Mouse (Mus musculus) heart, embryonic 14.5 days (tissue): ENCODE measurements around the gene Mtif2. TPM values are rescaled to one million over a fixed set of nuclear protein-coding genes. Genes with fewer than 3 reads are reported as not detected.

Experiments
- ATAC-seq: fragments of 200-750 bp; cut with Nextera tagmentation; 2 replicates; pipeline ENCODE4 v1.8.0; 2017; ENCODE audit warnings: low read depth, moderate TSS enrichment; ENCODE audit not compliant: insufficient number of reproducible peaks, insufficient read depth, low FRiP score
- H3K27ac ChIP-seq, 2 experiments: fragments of 200-500 bp in 1 of 2; fragments of 300-500 bp in 1 of 2; sonication (generic) in 1 of 2; replicated peaks in 1 of 2; 2 replicates each; pipeline ENCODE4 v1.5.1; 2012 to 2014; ENCODE audit warnings: low read depth in 2 of 2, low read length in 2 of 2, control low read depth in 1 of 2, mild to moderate bottlenecking in 1 of 2, mixed read lengths in 1 of 2; ENCODE audit not compliant: control insufficient read depth in 1 of 2, insufficient read depth in 1 of 2
- H3K27me3 ChIP-seq: fragments of 300-500 bp; sonication (generic); 2 replicates; pipeline ENCODE4 v1.6.1; 2014; ENCODE audit warnings: mild to moderate bottlenecking, low read length, control low read depth; ENCODE audit not compliant: control insufficient read depth, insufficient read depth
- H3K36me3 ChIP-seq: fragments of 300-500 bp; sonication (generic); 2 replicates; pipeline ENCODE4 v1.6.1; 2014; ENCODE audit warnings: mild to moderate bottlenecking, control low read depth, low read length, mixed read lengths; ENCODE audit not compliant: control insufficient read depth, insufficient read depth
- H3K4me1 ChIP-seq, 2 experiments: fragments of 200-500 bp in 1 of 2; fragments of 300-500 bp in 1 of 2; sonication (generic) in 1 of 2; 2 replicates each; pipeline ENCODE4 v1.6.1; 2012 to 2014; ENCODE audit warnings: low read length in 2 of 2, control low read depth in 1 of 2, mixed read lengths in 1 of 2; ENCODE audit not compliant: control insufficient read depth in 2 of 2, insufficient read depth in 2 of 2
- H3K4me2 ChIP-seq: fragments of 300-500 bp; sonication (generic); 2 replicates; pipeline ENCODE4 v1.6.1; 2014; ENCODE audit warnings: mild to moderate bottlenecking, low read length
- H3K4me3 ChIP-seq, 2 experiments: fragments of 200-500 bp in 1 of 2; fragments of 300-500 bp in 1 of 2; sonication (generic) in 1 of 2; 2 replicates each; pipeline ENCODE4 v1.5.1; 2012 to 2014; ENCODE audit warnings: low read length in 2 of 2, mild to moderate bottlenecking in 2 of 2, control low read depth in 1 of 2, low read depth in 1 of 2, moderate library complexity in 1 of 2; ENCODE audit not compliant: control insufficient read depth in 1 of 2, insufficient read depth in 1 of 2
- H3K9ac ChIP-seq: fragments of 300-500 bp; sonication (generic); 2 replicates; pipeline ENCODE4 v1.6.1; 2014; ENCODE audit warnings: mild to moderate bottlenecking, low read length
- H3K9me3 ChIP-seq: fragments of 300-500 bp; sonication (generic); 2 replicates; pipeline ENCODE4 v1.6.1; 2016; ENCODE audit warnings: low read length, control low read depth; ENCODE audit not compliant: control insufficient read depth
- WGBS: fragments of 180-500 bp; shearing (Covaris S2); extraction: QIAGEN DNeasy Blood & Tissue Kit; methylation state at CpG from one replicate; pipeline ENCODE4 v1.1.7; 2014; 5-methylcytosine and 5-hydroxymethylcytosine counted together
- polyA plus RNA-seq: library from polyadenylated mRNA; unstranded; fragments of >200 nt; fragmentation: Nextera tagmentation; extraction: Ambion mirVana; gene quantifications from 2 replicates; pipeline ENCODE4 v1.2.1, GENCODE M21; 2014

Mtif2 gene
- polyA plus RNA-seq, 1 experiment from 2014 or later: 42.5 TPM

DNA sequence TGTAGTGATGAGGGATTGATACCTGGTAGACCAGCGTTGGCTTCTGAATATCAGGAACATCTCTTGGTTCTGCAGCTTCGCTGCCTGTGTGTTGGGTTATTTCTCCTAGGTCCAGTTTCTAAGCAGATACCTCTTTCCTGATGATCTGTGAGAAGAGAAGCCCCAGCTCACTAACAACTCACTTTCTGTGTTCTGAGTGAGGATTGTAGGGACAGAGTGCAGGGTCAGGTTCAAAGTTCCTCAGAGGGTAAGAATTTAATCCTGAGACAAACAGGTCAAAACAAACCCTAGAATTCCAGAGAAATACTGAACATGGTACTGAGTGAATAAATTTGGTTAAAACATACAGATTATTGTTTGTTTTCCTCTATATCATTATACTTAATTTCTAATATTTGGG lies 37.2 kb downstream of the Mtif2 start:
- Histone ChIP-seq H3K4me1 (no peaks in the 10 kb centered on the region), H3K4me3 (no peak overlapping the region), H3K27me3 (no peaks in the 10 kb centered on the region), H3K27ac (no peak overlapping the region), H3K9me3 (no peaks in the 10 kb centered on the region), H3K9ac (no peak overlapping the region), H3K4me2 (no peak overlapping the region), H3K36me3 (no peaks in the 10 kb centered on the region)
- WGBS: 86% methylated on average over 2 of the region's 2 CpGs
- no peak for ATAC-seq

DNA sequence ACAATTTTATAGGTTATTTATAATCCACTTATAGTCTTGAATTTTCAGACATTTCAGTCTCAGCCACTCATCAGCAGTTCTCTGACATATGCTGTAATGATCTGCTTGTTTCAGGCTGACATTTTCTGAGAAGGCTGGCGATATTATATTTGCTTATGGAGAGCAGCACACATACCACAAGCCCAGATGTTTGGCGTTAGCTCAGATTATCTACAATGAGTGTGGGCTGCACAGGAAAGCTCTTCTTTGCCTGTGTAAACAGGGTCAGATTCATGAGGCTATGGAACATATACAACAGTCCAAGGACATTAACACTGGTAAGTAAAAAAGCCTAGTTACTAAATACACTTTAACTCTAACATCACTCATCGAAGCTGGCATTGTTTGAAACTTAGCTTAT lies 45.3 kb downstream of the Mtif2 start:
- no peaks in the 10 kb centered on the region for H3K4me1 ChIP-seq
- H3K4me3 ChIP-seq: no peak overlapping the region
- H3K27ac ChIP-seq: no peak overlapping the region
- no peaks in the 10 kb centered on the region for H3K9me3 ChIP-seq
- no peaks in the 10 kb centered on the region for H3K27me3 ChIP-seq
- no peak for ATAC-seq
- no peak overlapping the region for H3K4me2 ChIP-seq
- 52% methylated on average over 3 of the region's 3 CpGs for WGBS
- no peak overlapping the region for H3K9ac ChIP-seq
- no peaks in the 10 kb centered on the region for H3K36me3 ChIP-seq

DNA sequence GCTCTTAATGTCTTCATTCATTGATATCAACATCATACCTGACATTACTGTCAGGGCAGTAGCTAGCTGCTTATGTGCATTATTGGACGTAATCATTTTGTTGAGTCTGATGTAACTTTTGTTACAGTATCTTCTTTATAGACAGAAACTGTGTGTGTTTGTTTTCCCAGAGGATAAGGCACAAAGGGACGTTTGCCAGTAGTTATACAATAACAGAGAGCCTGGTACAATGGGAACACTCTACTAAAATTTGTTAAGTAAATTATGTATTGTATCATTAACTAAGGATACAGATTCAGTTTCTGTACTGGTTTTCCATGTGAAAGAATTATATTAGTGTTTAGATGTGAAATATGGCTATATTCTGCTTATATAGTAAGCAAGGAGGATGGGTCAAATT lies 46.4 kb downstream of the Mtif2 start:
- Histone ChIP-seq H3K27ac (no peak overlapping the region), H3K4me2 (no peak overlapping the region), H3K9ac (no peak overlapping the region), H3K9me3 (no peaks in the 10 kb centered on the region), H3K4me3 (no peak overlapping the region), H3K36me3 (no peaks in the 10 kb centered on the region), H3K27me3 (no peaks in the 10 kb centered on the region), H3K4me1 (no peaks in the 10 kb centered on the region)
- ATAC-seq: no peak
- 67% methylated on average over 2 of the region's 2 CpGs for WGBS

DNA sequence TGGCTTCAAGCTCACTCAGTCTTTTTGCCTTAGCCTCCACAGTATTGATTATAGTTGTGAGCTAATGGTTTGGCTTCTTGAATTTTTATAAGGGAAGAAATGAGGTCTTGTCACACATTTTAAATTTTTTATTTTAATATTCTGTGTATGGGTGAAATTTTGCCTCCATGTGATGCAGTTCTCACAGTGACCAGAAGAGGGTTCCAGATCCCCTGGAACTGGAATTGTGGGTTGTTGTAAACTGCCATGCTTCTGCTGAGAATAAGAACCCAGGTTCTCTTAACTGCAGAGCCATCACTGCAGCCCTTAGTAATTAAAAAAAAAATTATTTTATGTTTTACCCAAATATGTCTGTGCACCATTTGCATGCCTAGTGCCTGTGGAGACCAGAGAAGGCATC lies 53.4 kb downstream of the Mtif2 start:
- Histone ChIP-seq H3K27ac (no peak overlapping the region), H3K9me3 (peaks cover 6% of the 10 kb centered on the region), H3K4me1 (no peaks in the 10 kb centered on the region), H3K36me3 (no peaks in the 10 kb centered on the region), H3K4me2 (no peak overlapping the region), H3K4me3 (no peak overlapping the region), H3K27me3 (no peaks in the 10 kb centered on the region), H3K9ac (no peak overlapping the region)
- no peak for ATAC-seq

Other genes starting within 250 kb of the Mtif2 start
- gene Ccdc88a, start 152.8 kb upstream of the Mtif2 start, polyA plus RNA-seq: 19.4 and 22.3 TPM in 2 replicates
- gene Prorsd1, start 11.4 kb upstream of the Mtif2 start, polyA plus RNA-seq: 26.0 and 30.9 TPM in 2 replicates
- 0.20 and 0.61 TPM in 2 replicates for gene Clhc1, start 21.5 kb downstream of the Mtif2 start, polyA plus RNA-seq
- gene Rps27a, start 21.7 kb downstream of the Mtif2 start, polyA plus RNA-seq: 724 and 803 TPM in 2 replicates
- 57.1 and 68.3 TPM in 2 replicates for gene Rtn4, start 166.5 kb downstream of the Mtif2 start, polyA plus RNA-seq